Mouse (Mus musculus) embryo, embryonic 11 days (tissue): ENCODE results near the gene Cdc42.

Experiments used
- DNase-seq: peaks from one replicate; pipeline ENCODE4 v3.0.0-alpha.2; 2015

The Cdc42 gene

DNA sequence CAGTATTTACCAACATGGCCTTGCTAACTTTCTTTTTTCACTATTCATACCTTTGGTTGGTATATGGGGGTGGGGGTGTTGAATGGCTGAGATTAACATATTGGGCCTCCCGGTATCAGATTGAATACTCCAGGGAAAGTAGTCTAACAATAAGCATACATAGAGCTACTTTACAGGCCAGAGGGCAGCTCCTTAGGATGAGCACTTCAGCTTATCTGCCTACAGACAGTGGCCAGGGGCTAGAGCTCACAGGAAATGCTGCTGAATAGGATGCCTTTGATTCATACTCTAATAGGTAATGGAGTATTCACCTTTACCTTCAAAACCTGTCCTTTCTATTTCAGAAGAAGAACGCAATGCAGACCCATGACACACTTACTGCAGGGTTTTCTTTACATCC, 42.5 kb downstream of the Cdc42 start:
- DNase-seq, result no peak

GRCm38 (mm10) chr4:137314561-137314960, 43.0 kb downstream of the Cdc42 start:
- no peak for DNase-seq

DNA sequence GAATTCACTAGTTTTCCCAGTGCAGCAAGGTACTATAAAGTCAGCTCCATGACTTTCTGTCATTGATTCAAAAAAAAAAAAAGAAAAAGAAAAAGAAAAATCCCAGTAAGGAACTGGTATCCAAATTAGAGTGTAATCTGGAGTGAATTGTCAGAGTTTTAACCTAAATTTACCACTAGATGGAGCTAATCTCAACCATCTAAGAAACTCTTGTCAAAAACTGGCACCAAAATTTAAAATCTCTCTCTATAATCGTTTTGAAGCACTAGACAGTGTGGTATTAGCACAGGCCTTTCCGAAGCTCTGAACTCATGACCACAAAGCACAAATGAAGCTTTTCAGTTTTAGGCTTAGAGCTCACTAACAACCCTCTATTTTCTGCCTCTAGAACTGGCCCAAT, 44.0 kb downstream of the Cdc42 start:
- DNase-seq, result peak; percentile 35

DNA sequence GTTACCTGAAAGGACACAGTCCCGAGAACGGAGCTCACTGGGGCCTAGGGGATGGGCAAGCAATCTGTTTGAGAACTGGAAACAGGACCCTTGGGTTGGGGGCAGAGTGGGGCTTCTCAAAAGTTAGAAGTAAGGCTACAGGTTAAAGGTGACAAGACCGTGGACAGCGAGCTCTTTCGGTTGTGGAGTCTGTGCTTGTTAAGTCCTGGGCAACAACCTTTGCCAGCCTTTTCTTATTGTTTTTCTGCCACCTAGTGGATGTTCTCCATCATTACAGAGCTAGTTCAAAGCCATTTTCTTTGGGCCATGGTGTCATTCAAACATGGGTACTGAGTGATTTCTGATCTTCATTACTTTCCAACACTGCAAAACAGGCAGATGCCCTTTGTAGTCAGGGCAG, 49.1 kb downstream of the Cdc42 start:
- peak; percentile 73 for DNase-seq

GRCm38 (mm10) chr4:137306991-137307706, 50.4 kb downstream of the Cdc42 start:
- DNase-seq, result no peak

DNA sequence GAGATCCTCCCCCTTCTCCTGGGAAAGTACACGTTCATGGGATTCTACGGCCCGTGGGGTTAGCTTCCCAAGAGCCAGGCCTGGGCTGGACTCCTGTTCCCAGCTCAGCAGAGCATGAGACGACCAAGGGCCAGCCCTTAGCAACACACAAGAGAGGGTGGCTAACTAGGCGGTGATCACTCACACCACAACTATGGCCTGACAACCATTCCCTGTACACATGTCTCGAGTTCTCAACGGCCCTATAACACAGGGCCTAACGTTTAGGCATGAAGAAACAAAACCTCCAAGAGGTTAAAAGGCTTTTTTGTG, 51.0 kb downstream of the Cdc42 start:
- peak; percentile 36 for DNase-seq

DNA sequence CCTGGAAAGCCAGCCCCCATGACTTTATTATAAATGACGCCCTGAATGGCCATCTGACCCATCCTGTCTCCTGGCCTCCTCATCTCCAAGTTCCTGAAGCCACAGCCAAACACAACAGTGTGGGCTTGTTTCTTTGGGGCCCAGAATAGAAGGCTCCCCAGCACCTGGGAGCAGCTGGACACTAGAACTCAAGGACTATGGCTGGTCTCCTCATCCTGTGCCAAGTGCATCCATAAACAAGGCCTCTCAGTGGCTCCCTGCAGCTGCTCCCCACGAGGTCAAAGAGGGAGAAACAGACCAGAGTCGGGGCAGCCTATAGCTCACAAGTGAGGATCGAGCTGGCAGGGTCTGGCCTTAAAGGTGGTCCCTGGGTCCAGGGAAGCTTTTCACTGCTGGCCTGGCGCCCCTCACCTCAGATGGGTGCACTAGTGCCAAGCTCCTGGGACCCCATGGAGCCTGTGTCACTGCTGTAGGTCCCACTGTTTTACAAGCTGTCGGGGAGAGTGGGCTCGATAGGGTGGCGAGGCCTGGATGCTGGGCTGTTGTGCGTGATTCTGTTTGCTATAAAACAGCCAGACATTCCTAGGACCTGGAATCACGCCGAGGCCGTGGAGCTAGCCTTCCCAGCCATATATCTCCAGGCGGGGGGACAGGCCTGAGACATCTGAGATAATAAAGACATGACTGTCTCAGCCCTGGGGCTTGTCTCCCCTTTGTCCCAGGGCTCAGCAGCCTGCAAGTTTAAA, 51.5 kb downstream of the Cdc42 start:
- no peak for DNase-seq

DNA sequence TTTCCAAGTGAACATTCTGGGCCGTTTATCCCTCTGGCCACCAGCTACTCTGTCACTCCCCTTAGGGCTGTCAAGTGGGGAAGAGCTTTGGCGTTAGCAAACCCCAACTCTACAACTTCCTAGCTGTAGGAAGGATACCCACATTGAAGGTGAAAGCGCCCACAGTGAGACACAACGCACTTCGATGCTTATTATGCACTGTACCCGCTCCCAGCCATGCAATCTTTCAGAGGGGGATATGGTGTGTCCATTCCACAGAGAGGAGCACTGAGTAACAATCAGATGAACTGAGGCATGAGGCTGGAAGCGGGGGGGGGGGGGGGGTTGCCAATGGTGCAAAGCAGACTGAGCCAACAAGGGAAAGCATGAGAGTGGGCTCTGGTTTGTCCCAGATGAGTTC, 52.5 kb downstream of the Cdc42 start:
- no peak for DNase-seq

DNA sequence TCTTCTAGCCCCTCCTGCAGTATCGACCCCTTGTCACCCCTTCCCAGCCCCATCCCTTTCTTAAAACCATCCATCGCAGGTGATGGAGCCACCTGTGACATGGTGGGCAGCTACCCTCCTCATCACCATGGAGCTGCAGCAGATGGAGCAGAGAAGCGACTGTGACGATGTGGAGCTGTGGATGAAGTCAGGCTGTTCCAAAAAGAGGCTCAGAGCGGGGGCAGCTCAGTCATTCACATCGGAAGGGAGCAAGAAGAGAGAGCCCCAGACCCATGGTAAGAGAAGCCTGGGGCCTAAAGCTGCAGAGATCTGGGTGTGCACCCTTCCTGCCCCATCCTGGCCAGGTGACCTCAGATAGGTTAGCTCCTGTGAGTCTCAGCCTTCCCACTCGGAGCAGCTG, 53.4 kb downstream of the Cdc42 start:
- no peak for DNase-seq

DNA sequence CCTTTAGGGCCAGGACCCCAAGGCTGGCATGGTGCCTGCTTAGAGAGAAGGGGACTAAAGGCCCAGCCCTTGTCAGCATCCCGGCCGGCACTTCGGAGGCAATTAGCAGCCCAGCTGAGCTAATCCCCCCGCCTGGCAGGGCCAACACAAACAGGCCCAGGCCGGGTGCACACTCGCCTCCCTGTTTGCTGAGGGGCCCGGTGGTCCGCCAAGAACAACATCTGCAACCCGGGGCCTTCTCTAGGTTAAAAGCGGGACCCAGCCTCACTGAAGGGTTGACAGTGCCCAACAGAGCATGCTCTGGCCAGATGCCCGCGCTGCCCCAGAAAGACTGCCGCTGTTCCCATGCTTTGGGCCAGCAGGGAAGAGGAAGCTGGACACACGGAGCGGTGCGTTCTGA, 55.9 kb downstream of the Cdc42 start:
- DNase-seq, result no peak

GRCm38 (mm10) chr4:137300227-137300626, 57.3 kb downstream of the Cdc42 start:
- DNase-seq, result no peak

- no peak for DNase-seq
Observed at GRCm38 (mm10) chr4:137298406-137298805, 59.1 kb downstream of the Cdc42 start.

GRCm38 (mm10) chr4:137297611-137298010, 59.9 kb downstream of the Cdc42 start:
- DNase-seq, result no peak

DNA sequence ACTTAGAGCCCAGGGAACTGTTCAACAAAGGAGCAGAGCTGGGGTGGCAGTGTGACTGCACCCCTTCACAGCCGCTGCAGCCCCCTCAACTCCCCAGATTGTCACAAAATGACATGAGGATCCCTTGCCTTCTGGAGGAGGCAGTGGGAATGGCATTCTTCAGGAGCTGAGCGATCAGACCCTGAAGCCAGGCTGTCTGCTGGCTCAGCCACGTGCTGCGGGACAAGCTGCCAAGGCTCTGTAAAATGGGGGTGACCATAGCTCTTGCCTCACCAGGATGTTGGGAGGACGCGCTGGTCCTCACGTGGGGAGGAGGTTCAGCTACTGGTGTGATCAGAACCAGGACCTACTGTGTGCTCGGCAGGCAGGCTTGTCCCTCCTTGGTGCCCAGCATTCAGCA, 62.6 kb downstream of the Cdc42 start:
- DNase-seq, result no peak

GRCm38 (mm10) chr4:137294474-137294873, 63.0 kb downstream of the Cdc42 start:
- no peak for DNase-seq

GRCm38 (mm10) chr4:137294032-137294431, 63.5 kb downstream of the Cdc42 start:
- no peak for DNase-seq

- no peak for DNase-seq
Observed at GRCm38 (mm10) chr4:137292625-137293024, 64.9 kb downstream of the Cdc42 start.

GRCm38 (mm10) chr4:137290250-137290649, 67.3 kb downstream of the Cdc42 start:
- no peak for DNase-seq

DNA sequence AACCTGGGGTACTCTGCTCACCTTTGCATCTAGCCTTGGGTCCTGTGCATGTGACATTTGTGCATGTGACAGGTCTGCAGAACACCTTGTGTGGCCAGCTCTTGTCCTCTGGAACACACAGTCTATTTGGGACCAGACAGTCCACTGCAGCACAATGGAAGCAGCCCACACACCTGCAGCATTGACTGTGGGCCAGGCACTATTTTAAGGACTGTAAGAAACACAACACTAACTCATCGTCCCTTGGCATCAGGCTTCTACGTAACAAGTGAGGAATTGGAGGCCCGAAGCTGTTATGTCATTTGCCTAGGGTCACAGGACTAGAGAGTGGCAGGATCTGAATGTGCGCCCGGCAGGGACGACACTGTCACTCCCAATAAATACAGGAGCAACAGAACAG, 67.8 kb downstream of the Cdc42 start:
- no peak for DNase-seq

GRCm38 (mm10) chr4:137287818-137288217, 69.7 kb downstream of the Cdc42 start:
- DNase-seq, result peak; percentile 84

GRCm38 (mm10) chr4:137287206-137287605, 70.3 kb downstream of the Cdc42 start:
- no peak for DNase-seq

DNA sequence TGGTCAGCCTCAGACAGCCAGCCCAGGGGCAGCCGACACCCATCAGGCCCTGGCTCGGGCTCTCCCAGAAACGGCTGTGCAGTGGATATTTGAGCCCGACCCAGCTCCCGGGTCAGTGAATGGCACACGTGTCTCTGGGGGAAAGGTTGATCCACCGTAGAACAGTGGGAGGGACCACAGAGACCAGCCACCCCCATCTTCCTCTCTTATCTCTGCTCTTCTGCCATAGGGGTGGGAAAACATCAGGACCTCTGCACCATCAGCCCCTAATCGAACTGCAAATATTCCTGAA, 70.9 kb downstream of the Cdc42 start:
- DNase-seq, result no peak

GRCm38 (mm10) chr4:137285876-137286661, 71.5 kb downstream of the Cdc42 start:
- no peak for DNase-seq

GRCm38 (mm10) chr4:137283407-137283732, 74.2 kb downstream of the Cdc42 start:
- DNase-seq, result no peak
